Mouse (Mus musculus): ENCODE data around the gene Tfap2d.

Gene Tfap2d

GRCm38 (mm10) chr1:19210215-19211032, 107.6 kb downstream of the Tfap2d start:
- no peak for ATAC-seq (ENCODE audit: low TSS enrichment)

GRCm38 (mm10) chr1:19211033-19211405, 108.2 kb downstream of the Tfap2d start:
- no peak for ATAC-seq (ENCODE audit: low TSS enrichment)

- ATAC-seq (ENCODE audit: low TSS enrichment), result no peak
Observed at GRCm38 (mm10) chr1:19211546-19212154, 108.8 kb downstream of the Tfap2d start.

GRCm38 (mm10) chr1:19212691-19213090, 109.9 kb downstream of the Tfap2d start:
- no peak for ATAC-seq (ENCODE audit: low TSS enrichment)

- ATAC-seq (ENCODE audit: low TSS enrichment), result no peak
Observed at GRCm38 (mm10) chr1:19213171-19213570, 110.3 kb downstream of the Tfap2d start.

GRCm38 (mm10) chr1:19213851-19214395, 111.1 kb downstream of the Tfap2d start:
- ATAC-seq (ENCODE audit: low TSS enrichment), result no peak

Data from frontal cortex, adult (tissue).